Mouse (Mus musculus) G1E (cell line): ENCODE measurements around the gene Mfap5. TPM values are rescaled to one million over a fixed set of nuclear protein-coding genes. Genes with fewer than 3 reads are reported as not detected.
"Not testable (repeated sequence)": the region's sequence is repeated elsewhere in the genome, so short reads cannot be mapped to it uniquely, and the experiment has no call there.

Experiments used
- ATAC-seq: 2 replicates; pipeline ENCODE4 v1.8.0; 2016; ENCODE audit warnings: mild to moderate bottlenecking; ENCODE audit not compliant: insufficient number of reproducible peaks, poor library complexity, low FRiP score, severe bottlenecking; ENCODE audit errors: extremely low read depth
- DNase-seq: peaks from one replicate; pipeline ENCODE4 v3.0.0; 2012; ENCODE audit warnings: low spot score
- H3K27me3 ChIP-seq: 2 replicates; pipeline ENCODE4 v1.6.1; 2012; ENCODE audit warnings: mild to moderate bottlenecking, low read length, inconsistent platforms; ENCODE audit not compliant: insufficient read depth
- H3K36me3 ChIP-seq: replicated peaks from 2 replicates; pipeline ENCODE3; 2012; ENCODE audit warnings: mild to moderate bottlenecking, inconsistent platforms
- H3K4me1 ChIP-seq: 2 replicates; pipeline ENCODE4 v1.6.1; 2012; ENCODE audit warnings: low read depth, low read length, inconsistent platforms, mixed read lengths; ENCODE audit not compliant: insufficient read depth
- H3K4me3 ChIP-seq: 2 replicates; pipeline ENCODE4 v1.5.1; 2012; ENCODE audit warnings: low read depth, mild to moderate bottlenecking, inconsistent platforms, low read length, moderate library complexity, mixed read lengths
- H3K9me3 ChIP-seq: replicated peaks from 2 replicates; pipeline ENCODE4 v1.6.1; 2012; ENCODE audit warnings: inconsistent platforms
- CTCF ChIP-seq: IDR thresholded peaks from 2 replicates; pipeline ENCODE4 v1.5.1; 2012; ENCODE audit warnings: low read depth, low read length, inconsistent platforms, mixed read lengths
- GATA1 ChIP-seq: IDR thresholded peaks from 2 replicates; pipeline ENCODE4 v1.6.1; 2012; ENCODE audit warnings: borderline replicate concordance, low read length, inconsistent platforms, mixed read lengths
- GATA2 ChIP-seq: IDR thresholded peaks from 2 replicates; pipeline ENCODE4 v1.6.1; 2012; ENCODE audit warnings: low read depth, low read length, inconsistent platforms, borderline replicate concordance
- POLR2AphosphoS5 ChIP-seq: IDR thresholded peaks from 2 replicates; pipeline ENCODE4 v1.6.1; 2012; ENCODE audit warnings: low read depth, low read length, inconsistent platforms; ENCODE audit not compliant: insufficient replicate concordance
- TAL1 ChIP-seq: conservative IDR thresholded peaks from 2 replicates; pipeline ENCODE4 v1.6.1; 2012; ENCODE audit warnings: low read depth, low read length, inconsistent platforms, mixed read lengths
- polyA plus RNA-seq: library from polyadenylated mRNA; stranded (reverse); fragments of >175 nt; gene quantifications from 2 replicates; pipeline ENCODE4 v1.2.3, GENCODE M21; 2012
- total RNA-seq, 2 experiments: library from RNA; stranded (forward) in 1 of 2; stranded (reverse) in 1 of 2; fragments of 200-1000 nt in 1 of 2; fragments of >200 nt in 1 of 2; fragmentation: Nextera tagmentation in 1 of 2; gene quantifications; 2 replicates each; pipeline ENCODE4 v1.2.3; 2014 to 2017

The Mfap5 gene
- total and polyA plus RNA-seq, 3 experiments = 0.11 TPM; not detected in 2

GRCm38 (mm10) chr6:122512914-122513878 lies 7.6 kb downstream of the Mfap5 start:
- DNase-seq (no peak), ATAC-seq (no peak)
- H3K9me3 ChIP-seq = no peaks in the 10 kb centered on the region
- peaks cover 16% of the 10 kb centered on the region; the same call in 1 of the 2 replicates for H3K27me3 ChIP-seq
- H3K4me3 ChIP-seq = no peak overlapping the region
- TF ChIP-seq GATA1 (no peak), TAL1 (no peak), POLR2AphosphoS5 (no peak), CTCF (no peak), GATA2 (no peak)
- no peaks in the 10 kb centered on the region for H3K4me1 ChIP-seq
- H3K36me3 ChIP-seq = no peaks in the 10 kb centered on the region

GRCm38 (mm10) chr6:122514312-122514711 lies 8.7 kb downstream of the Mfap5 start:
- Histone ChIP-seq H3K4me3 (no peak overlapping the region), H3K9me3 (no peaks in the 10 kb centered on the region), H3K36me3 (no peaks in the 10 kb centered on the region), H3K27me3 (0 out of 2 replicates have a peak, but pooled peaks cover 12% of the 10 kb centered on the region), H3K4me1 (no peaks in the 10 kb centered on the region)
- ATAC-seq = no peak
- DNase-seq = no peak
- no peak for TF ChIP-seq CTCF
- TF ChIP-seq POLR2AphosphoS5 = no peak
- TF ChIP-seq TAL1 = no peak
- TF ChIP-seq GATA1 = no peak
- no peak for TF ChIP-seq GATA2

- H3K4me1 ChIP-seq, DNase-seq, ATAC-seq, H3K4me3 ChIP-seq, H3K36me3 ChIP-seq, H3K9me3 ChIP-seq: not testable (repeated sequence)
- H3K27me3 ChIP-seq = 0 out of 2 replicates have a peak, but pooled peaks cover 12% of the 10 kb centered on the region
Measured at GRCm38 (mm10) chr6:122515762-122516161, 10.1 kb downstream of the Mfap5 start.

- no peaks in the 10 kb centered on the region for H3K9me3 ChIP-seq
- no peaks in the 10 kb centered on the region for H3K36me3 ChIP-seq
- H3K27me3 ChIP-seq = 0 out of 2 replicates have a peak, but pooled peaks cover 12% of the 10 kb centered on the region
- H3K4me3 ChIP-seq = no peak overlapping the region
- H3K4me1 ChIP-seq = no peaks in the 10 kb centered on the region
- TF ChIP-seq GATA2 (no peak), TAL1 (no peak), CTCF (no peak), POLR2AphosphoS5 (no peak), GATA1 (no peak)
- no peak for ATAC-seq
- DNase-seq = no peak
Measured at GRCm38 (mm10) chr6:122517668-122518067, 12.0 kb downstream of the Mfap5 start.

GRCm38 (mm10) chr6:122519384-122519783 lies 13.7 kb downstream of the Mfap5 start:
- TF ChIP-seq CTCF = 0 out of 2 replicates have a peak, but pooled peaks have one; percentile 12
- TF ChIP-seq GATA2 = no peak
- TF ChIP-seq TAL1 = no peak
- no peak for TF ChIP-seq POLR2AphosphoS5
- TF ChIP-seq GATA1 = no peak
- no peak for ATAC-seq
- Histone ChIP-seq H3K4me3 (no peak overlapping the region), H3K9me3 (no peaks in the 10 kb centered on the region), H3K36me3 (no peaks in the 10 kb centered on the region), H3K4me1 (no peaks in the 10 kb centered on the region), H3K27me3 (0 out of 2 replicates have a peak, but pooled peaks cover 9% of the 10 kb centered on the region)
- DNase-seq = no peak

- Histone ChIP-seq H3K9me3 (no peaks in the 10 kb centered on the region), H3K4me3 (no peak overlapping the region), H3K27me3 (0 out of 2 replicates have a peak, but pooled peaks cover 4% of the 10 kb centered on the region), H3K4me1 (no peaks in the 10 kb centered on the region), H3K36me3 (no peaks in the 10 kb centered on the region)
- no peak for DNase-seq
- TF ChIP-seq GATA2 = no peak
- no peak for TF ChIP-seq TAL1
- TF ChIP-seq GATA1 = no peak
- no peak for TF ChIP-seq CTCF
- no peak for TF ChIP-seq POLR2AphosphoS5
- ATAC-seq = no peak; the same call in 1 of the 2 replicates
Measured at GRCm38 (mm10) chr6:122522595-122522994, 16.9 kb downstream of the Mfap5 start.
